Comparison of ENCODE assay signal across 28 mouse cellular contexts in genomic region chr19:5418750-5419466, GRCm38 (mm10). TPM values are rescaled to one million over a fixed set of nuclear protein-coding genes. Genes with fewer than 3 reads are reported as not detected.
DNase-seq lines count a peak whose midpoint lies in the region; ATAC-seq lines count a peak whose summit lies in the region.
"Had no signal": no experiment of that assay in that cellular context is flagged by ENCODE, and none has a peak within 500 bp of the region (broad histone marks: within the 10 kb centered on the region; RNA-seq: fewer than 3 reads in every experiment).

No protein-coding gene starts in this region.

- peaks cover 11% of the 10 kb centered on the region for H3K4me1 ChIP-seq in heart, embryonic 11.5 days (ENCODE audit: control insufficient read depth, insufficient read depth, low read length)

- no peaks in the 10 kb centered on the region for H3K27me3 ChIP-seq in heart, embryonic 11.5 days (ENCODE audit: control insufficient read depth, insufficient read depth, low read length)
- H3K27me3 ChIP-seq: embryonic facial prominence, embryonic 12.5 days; embryonic facial prominence, embryonic 15.5 days; hindbrain, embryonic 12.5 days; hindbrain, embryonic 15.5 days had no signal

- no peak overlapping the region for H3K4me3 ChIP-seq in heart, embryonic 11.5 days (ENCODE audit: low read depth, low read length)
- H3K4me3 ChIP-seq: embryonic facial prominence, embryonic 12.5 days; embryonic facial prominence, embryonic 15.5 days; heart, embryonic 10.5 days; hindbrain, embryonic 12.5 days; hindbrain, embryonic 15.5 days had no signal

- H3K36me3 ChIP-seq in heart, embryonic 11.5 days (ENCODE audit: control insufficient read depth, insufficient read depth, low read length), result peaks cover 9% of the 10 kb centered on the region; the same call in 1 of the 2 replicates

- no peaks in the 10 kb centered on the region for H3K9me3 ChIP-seq in heart, embryonic 11.5 days (replicated peaks; ENCODE audit: control insufficient read depth, low read length)
- H3K9me3 ChIP-seq: embryonic facial prominence, embryonic 12.5 days; embryonic facial prominence, embryonic 15.5 days; heart, embryonic 10.5 days; hindbrain, embryonic 12.5 days; hindbrain, embryonic 15.5 days had no signal

- H3K4me2 ChIP-seq in heart, embryonic 11.5 days, result no peak overlapping the region
- H3K4me2 ChIP-seq: embryonic facial prominence, embryonic 12.5 days; embryonic facial prominence, embryonic 15.5 days; hindbrain, embryonic 12.5 days; hindbrain, embryonic 15.5 days had no signal

- no peak overlapping the region for H3K27ac ChIP-seq in heart, embryonic 11.5 days (ENCODE audit: low read depth, low read length)
- H3K27ac ChIP-seq: embryonic facial prominence, embryonic 12.5 days; embryonic facial prominence, embryonic 15.5 days; heart, embryonic 10.5 days; hindbrain, embryonic 12.5 days; hindbrain, embryonic 15.5 days had no signal

- 94% methylated on average over 8 of the region's 8 CpGs for WGBS in heart, embryonic 11.5 days (ENCODE audit: insufficient replicate concordance)

- peak; percentile 96 for DNase-seq in heart, adult 11 months
- DNase-seq in heart, postnatal 4 days, result no peak
- peak; percentile 50 to 53 for DNase-seq in heart, adult 9 months (ENCODE audit: low spot score in 2 of 2)
- DNase-seq in lung, postnatal 36 days, result peak; percentile 46
- no peak for DNase-seq in lung, postnatal 4 days
- DNase-seq: adrenal gland, adult 2 months; adrenal gland, postnatal 14 days; cerebellum, adult 11 months; cerebellum, adult 2 months; cerebellum, adult 9-11 months; cerebellum, postnatal 25 days; forebrain, postnatal 0 days; gastrocnemius, postnatal 14 days had no signal

- no peak overlapping the region for H3K9ac ChIP-seq in heart, embryonic 11.5 days (ENCODE audit: low read depth, low read length)
- H3K9ac ChIP-seq: embryonic facial prominence, embryonic 12.5 days; embryonic facial prominence, embryonic 15.5 days; forebrain, postnatal 0 days; hindbrain, embryonic 12.5 days; hindbrain, embryonic 15.5 days had no signal

- no peak for ATAC-seq in heart, embryonic 11.5 days (replicated peaks; ENCODE audit: insufficient number of reproducible peaks, low FRiP score, low TSS enrichment)
- ATAC-seq: CD4-positive, CD25-positive, alpha-beta regulatory T cell, adult 4 months; forebrain, embryonic 14.5 days; forebrain, postnatal 0 days; intestine, postnatal 0 days had no signal

RNA-seq across cellular contexts. Expression of gene Drap1, which starts 5.9 kb away (rescaled TPM):
- 100 to 1,000 TPM; 231 to 246 TPM for total RNA-seq in heart, postnatal 4 days (2021)
- 138 and 150 TPM in 2 replicates for polyA plus RNA-seq in heart, embryonic 11.5 days (2014; fragmentation: Nextera tagmentation; extraction: Ambion mirVana)

RNA-seq across cellular contexts. Expression of gene AI837181, which starts 6.0 kb away (rescaled TPM):
- total RNA-seq in heart, postnatal 4 days (2021), result 10 to 100 TPM; 35.2 to 35.3 TPM
- 23.8 and 27.4 TPM in 2 replicates for polyA plus RNA-seq in heart, embryonic 11.5 days (2014; fragmentation: Nextera tagmentation; extraction: Ambion mirVana)

RNA-seq across cellular contexts. Expression of gene Tsga10ip, which starts 16.6 kb away (rescaled TPM):
- under 1 TPM; 0.45 to 0.48 TPM for total RNA-seq in heart, postnatal 4 days (2021)
- polyA plus RNA-seq in heart, embryonic 11.5 days (2014; fragmentation: Nextera tagmentation; extraction: Ambion mirVana), result 0.87 and 1.7 TPM in 2 replicates
- total RNA-seq: adrenal gland, adult 2 months; adrenal gland, postnatal 14 days; adrenal gland, postnatal 4 days; common myeloid progenitor, adult 5-6 weeks had no signal
- polyA plus RNA-seq: adrenal gland, adult 2 months; CD4-positive, CD25-positive, alpha-beta regulatory T cell, adult 4 months; cerebellum, adult 2 months; forebrain, embryonic 11.5 days; forebrain, embryonic 14.5 days; frontal cortex, adult 2 months; hindbrain, embryonic 15.5 days had no signal

RNA-seq across cellular contexts. Expression of gene Fosl1, which starts 28.4 kb away (rescaled TPM):
- total RNA-seq in heart, postnatal 4 days (2021), result not detected
- polyA plus RNA-seq in heart, embryonic 11.5 days (2014; fragmentation: Nextera tagmentation; extraction: Ambion mirVana), result not detected in 2 replicates
- total RNA-seq: gastrocnemius, postnatal 14 days had no signal
- polyA plus RNA-seq: CD4-positive, CD25-positive, alpha-beta regulatory T cell, adult 4 months; cerebellum, adult 2 months; embryonic facial prominence, embryonic 12.5 days; embryonic facial prominence, embryonic 15.5 days; forebrain, embryonic 11.5 days; forebrain, embryonic 14.5 days; forebrain, postnatal 0 days; heart, embryonic 14.5 days; hindbrain, embryonic 12.5 days; hindbrain, embryonic 15.5 days; intestine, embryonic 14.5 days; intestine, postnatal 0 days had no signal

RNA-seq across cellular contexts. Expression of gene Sart1, which starts 30.4 kb away (rescaled TPM):
- total RNA-seq in heart, postnatal 4 days (2021), result 10 to 100 TPM; 52.6 to 54.1 TPM
- 39.0 and 44.5 TPM in 2 replicates for polyA plus RNA-seq in heart, embryonic 11.5 days (2014; fragmentation: Nextera tagmentation; extraction: Ambion mirVana)

Comparison
In these comparisons a context has a peak if more than half of its experiments do, and no peak if none do; other contexts are left out.
1. DNase-seq: peak in heart, adult 11 months (single experiment), heart, adult 9 months (2 of 2) and lung, postnatal 36 days (single experiment); none in heart, postnatal 4 days (single experiment) and lung, postnatal 4 days (0 of 2).